Mouse (Mus musculus): ENCODE results near the gene Rbp7.

The Rbp7 gene

DNA sequence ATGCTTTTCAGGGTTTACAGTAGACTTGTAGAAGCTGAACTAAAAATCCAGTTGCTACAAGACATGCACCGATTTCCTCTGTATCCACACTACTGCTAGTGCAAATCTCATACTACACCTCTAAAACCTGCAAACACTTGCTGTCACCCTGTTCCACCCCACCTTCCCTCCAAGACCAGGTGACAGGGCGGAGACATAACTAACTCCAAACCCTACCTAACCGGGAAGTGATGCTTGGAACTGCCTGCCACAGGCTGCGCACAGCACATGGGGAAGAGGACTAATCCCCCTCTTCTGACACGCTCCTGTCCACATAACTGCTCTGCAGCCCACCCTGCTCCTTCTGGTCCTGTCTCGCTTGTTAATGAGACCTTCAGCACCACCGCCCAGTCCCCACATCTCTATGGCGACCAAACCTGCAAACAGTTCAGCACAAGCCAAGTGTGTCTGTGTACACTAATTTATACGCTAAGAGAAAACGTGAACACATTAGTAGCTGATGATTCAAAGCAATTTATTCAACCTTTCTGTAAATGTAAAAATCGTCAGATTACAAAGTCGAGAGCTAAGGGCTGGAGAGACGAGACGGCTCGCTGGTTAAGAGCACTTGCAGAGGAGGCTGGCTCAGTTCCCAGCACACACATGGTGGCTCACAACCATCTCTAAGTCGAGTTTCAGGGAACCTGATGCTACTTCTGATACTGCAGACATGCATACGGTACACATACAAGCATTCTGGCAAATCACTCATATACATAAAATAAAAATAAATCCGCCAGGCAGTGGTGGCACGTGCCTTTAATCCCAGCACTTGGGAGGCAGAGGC lies 49.9 kb downstream of the Rbp7 start:
- DNase-seq, result no peak

DNA sequence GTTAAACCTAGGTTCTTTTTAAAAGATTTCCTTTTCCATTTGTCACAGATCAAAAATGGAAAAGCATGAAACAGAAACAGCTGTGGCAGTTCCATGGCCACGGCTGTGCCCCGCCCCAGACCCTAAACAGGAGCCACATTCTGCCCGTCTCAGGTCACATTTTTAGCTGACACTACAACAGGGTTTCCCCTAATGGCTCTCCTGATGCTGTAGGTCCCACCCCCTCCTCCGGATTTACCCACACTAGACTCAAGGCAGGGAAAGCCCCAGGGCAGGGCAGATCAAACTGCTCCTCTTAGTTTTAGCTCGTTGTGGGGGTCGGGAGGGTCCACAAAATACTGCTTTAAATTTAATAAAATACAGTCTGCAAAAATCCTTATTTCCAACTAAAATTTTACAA lies 51.7 kb downstream of the Rbp7 start:
- DNase-seq, result no peak

DNA sequence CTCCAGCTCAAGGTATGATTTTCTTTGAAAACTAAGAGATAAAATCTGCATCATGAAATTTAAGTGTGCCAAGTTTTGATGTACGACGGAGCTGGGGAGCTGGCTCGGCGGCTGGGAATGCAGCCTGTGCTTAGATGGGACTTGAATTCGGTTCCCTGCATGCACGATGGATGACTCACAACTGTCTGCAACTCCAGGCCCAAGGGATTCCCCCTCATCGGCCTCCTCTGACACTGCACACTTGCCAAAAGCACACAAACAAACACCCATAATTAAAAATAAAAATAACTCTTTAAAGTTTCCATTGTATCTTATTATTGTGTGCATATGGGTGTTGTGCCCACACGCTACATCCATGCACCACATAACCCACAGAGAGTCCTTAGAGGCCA lies 53.2 kb downstream of the Rbp7 start:
- DNase-seq, result no peak

DNA sequence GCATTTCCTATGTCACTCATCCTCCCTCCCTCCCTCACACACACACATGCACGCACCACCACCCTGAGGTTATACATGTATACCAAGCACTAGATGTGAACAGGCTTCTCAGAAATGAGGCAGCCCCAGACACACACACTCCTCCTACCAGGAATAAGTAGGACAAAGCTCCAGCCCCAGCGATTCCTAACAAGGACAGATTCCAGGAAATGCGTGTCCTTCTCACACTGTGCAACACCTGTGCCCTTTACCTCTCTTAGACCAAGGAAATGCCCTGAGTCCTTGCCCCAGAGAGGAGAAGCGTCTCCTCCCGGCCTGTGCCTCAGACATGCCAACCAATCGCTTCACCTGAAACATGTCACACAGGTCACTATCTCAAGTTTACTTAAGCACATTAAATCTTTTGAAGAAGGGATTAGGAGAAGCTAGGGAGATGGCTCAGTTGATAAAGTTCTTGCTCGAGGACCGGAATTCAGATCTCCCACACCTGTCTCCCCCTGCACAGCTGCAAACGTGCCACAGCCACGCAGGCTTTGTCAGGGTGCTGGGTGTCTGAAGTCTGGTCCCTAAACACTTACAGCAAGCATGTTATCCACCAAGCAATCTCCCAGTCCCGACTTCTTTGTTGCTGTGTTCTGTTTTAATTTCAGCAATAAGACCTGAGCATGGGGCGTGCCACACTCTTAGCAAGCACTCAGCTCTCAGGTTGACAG lies 53.7 kb downstream of the Rbp7 start:
- no peak for DNase-seq
